Mouse (Mus musculus) adrenal gland, postnatal 14 days (tissue): ENCODE measurements around the gene Vgll4. TPM values are rescaled to one million over a fixed set of nuclear protein-coding genes. Genes with fewer than 3 reads are reported as not detected.

Experiments used
- total RNA-seq: library from RNA; stranded (reverse); gene quantifications from 2 replicates; pipeline ENCODE4 v1.2.3, GENCODE M21; 2021

Gene Vgll4
- total RNA-seq, 1 experiment from 2014 or later: 71.6 TPM

Other genes starting within 250 kb of the Vgll4 start
- 23.2 and 27.1 TPM in 2 replicates for gene Tamm41, start 67.9 kb upstream of the Vgll4 start, total RNA-seq
- 18.9 and 32.4 TPM in 2 replicates for gene Syn2, start 164.9 kb upstream of the Vgll4 start, total RNA-seq